15 mouse cellular contexts compared by ENCODE assay signal in the genomic region with DNA sequence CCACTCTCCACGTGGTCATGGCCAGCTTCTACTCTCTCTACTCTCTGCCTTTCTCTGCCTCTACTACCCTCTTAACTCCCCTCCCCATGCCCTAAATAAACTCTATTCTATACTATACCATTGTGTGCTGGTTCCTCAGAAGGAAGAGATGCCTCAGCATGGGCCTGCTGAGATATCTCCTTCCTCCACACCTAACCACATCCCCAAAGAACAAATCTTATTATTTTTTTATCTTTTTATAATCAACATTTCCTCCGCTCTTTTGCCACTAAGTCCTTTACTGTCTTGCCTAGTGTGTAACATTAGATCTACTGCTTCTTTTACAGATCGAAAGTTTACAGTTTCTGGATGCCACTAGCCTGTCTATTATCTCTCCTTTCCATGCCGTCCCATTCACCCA. TPM values are rescaled to one million over a fixed set of nuclear protein-coding genes. Genes with fewer than 3 reads are reported as not detected.
"Had no signal": no experiment of that assay in that cellular context is flagged by ENCODE, and none has a peak within 500 bp of the region (broad histone marks: within the 10 kb centered on the region; RNA-seq: fewer than 3 reads in every experiment).

No protein-coding gene starts in this region.

- H3K27me3 ChIP-seq: lung, embryonic 15.5 days; midbrain, embryonic 13.5 days; midbrain, embryonic 15.5 days; neural tube, embryonic 12.5 days; stomach, embryonic 15.5 days had no signal

- H3K4me3 ChIP-seq: lung, embryonic 15.5 days; megakaryocyte, embryonic 14.5 days; midbrain, embryonic 13.5 days; midbrain, embryonic 15.5 days; neural tube, embryonic 12.5 days; stomach, embryonic 15.5 days had no signal

- ATAC-seq: lung, postnatal 0 days; midbrain, embryonic 13.5 days; midbrain, embryonic 15.5 days had no signal

- DNase-seq: lung, adult 2 months; lung, postnatal 14 days; right cerebral cortex, postnatal 14 days; thymus, adult 2 months; thymus, postnatal 25 days; thymus, postnatal 4 days had no signal

- H3K9me3 ChIP-seq: lung, embryonic 15.5 days; megakaryocyte, embryonic 14.5 days; midbrain, embryonic 13.5 days; midbrain, embryonic 15.5 days; neural tube, embryonic 12.5 days; stomach, embryonic 15.5 days had no signal

- H3K36me3 ChIP-seq: lung, embryonic 15.5 days; midbrain, embryonic 13.5 days; midbrain, embryonic 15.5 days; neural tube, embryonic 12.5 days; stomach, embryonic 15.5 days had no signal

- H3K4me1 ChIP-seq: lung, embryonic 15.5 days; midbrain, embryonic 13.5 days; midbrain, embryonic 15.5 days; neural tube, embryonic 12.5 days; stomach, embryonic 15.5 days had no signal

RNA-seq across cellular contexts. Expression of a gene that starts 21.1 kb away (rescaled TPM):
- total RNA-seq: monocyte, adult 5-6 weeks had no signal
- polyA plus RNA-seq: lung, adult 2 months; spleen, adult 2 months had no signal
